In the genomic region with DNA sequence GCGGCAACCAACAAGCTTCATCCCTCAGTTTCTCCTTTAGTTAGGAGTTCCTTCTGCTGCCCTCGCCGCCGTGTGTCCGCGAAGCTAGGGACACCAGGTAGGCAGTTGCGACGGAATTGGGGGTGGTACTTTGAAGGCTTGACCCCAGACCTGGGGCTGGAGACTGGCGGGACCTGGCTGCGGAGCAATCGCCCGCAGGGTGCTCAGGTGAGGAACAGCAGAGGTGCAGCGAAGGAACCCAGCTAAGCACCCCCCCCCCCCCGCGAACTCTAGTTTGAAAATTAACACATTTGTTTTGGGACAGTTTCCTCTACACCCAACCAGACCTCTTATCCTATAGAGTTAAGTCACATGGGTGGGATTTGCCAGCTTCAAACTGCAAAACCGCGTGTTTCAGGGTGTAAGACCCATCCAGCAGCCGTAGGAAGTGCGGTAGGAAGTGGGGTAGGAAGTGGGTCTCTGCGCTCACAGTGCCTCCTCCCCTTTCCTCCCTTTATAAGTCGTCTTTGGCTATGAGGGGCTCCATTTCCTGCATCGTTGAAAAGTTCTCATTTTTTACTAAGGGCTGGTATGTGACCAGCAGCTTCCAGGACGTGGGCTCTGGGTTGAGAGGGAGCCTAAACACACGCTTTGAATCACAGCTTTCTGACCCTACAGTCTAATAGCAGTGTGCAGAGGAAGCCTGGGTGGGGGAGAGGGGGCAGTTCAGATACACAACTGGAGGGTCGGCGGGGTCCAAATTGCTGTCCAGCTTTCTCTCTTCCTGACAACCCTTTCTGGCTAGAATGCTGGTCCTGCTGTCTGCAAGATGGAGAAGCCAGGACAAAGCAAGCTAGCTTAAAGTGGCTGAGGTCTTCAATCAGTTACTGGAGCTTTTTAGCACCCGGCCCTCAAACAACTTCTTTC, we compare ENCODE assay signal across 8 mouse cellular contexts. TPM values are rescaled to one million over a fixed set of nuclear protein-coding genes. Genes with fewer than 3 reads are reported as not detected.
DNase-seq lines count a peak whose midpoint lies in the region; ATAC-seq and TF ChIP-seq lines count a peak whose summit lies in the region.

No protein-coding gene starts in this region.

- 4% methylated on average over 27 of the region's 27 CpGs for WGBS in hindbrain, embryonic 13.5 days
- 4% methylated on average over 27 of the region's 27 CpGs for WGBS in liver, embryonic 14.5 days (ENCODE audit: insufficient replicate concordance)

- TF ChIP-seq POLR2A in cortical plate, adult 2 months (IDR thresholded peaks at IDR 0.05; ENCODE audit: extremely low read depth, insufficient read depth, low read length) = no peak

- peak overlapping the region; percentile 36 for H3K4me3 ChIP-seq in cortical plate, adult 2 months (ENCODE audit: insufficient read depth, low read length)
- peak overlapping the region; percentile 66 for H3K4me3 ChIP-seq in hindbrain, embryonic 13.5 days
- peak overlapping the region; percentile 37 to 47 for H3K4me3 ChIP-seq in liver, embryonic 14.5 days (ENCODE audit: insufficient read depth in 1 of 2, low read depth in 2 of 2, low read length in 2 of 2)

- H3K27ac ChIP-seq in cortical plate, adult 2 months (ENCODE audit: insufficient read depth, low read length) = no peak overlapping the region
- H3K27ac ChIP-seq in hindbrain, embryonic 13.5 days = no peak overlapping the region
- no peak overlapping the region for H3K27ac ChIP-seq in liver, embryonic 14.5 days

- no peak for TF ChIP-seq CTCF in cortical plate, adult 2 months (IDR thresholded peaks at IDR 0.05; ENCODE audit: extremely low read depth, insufficient read depth, low read length)
- no peak for TF ChIP-seq CTCF in liver, embryonic 14.5 days (IDR thresholded peaks at IDR 0.05; ENCODE audit: low read depth)

- ATAC-seq in hindbrain, embryonic 13.5 days (ENCODE audit: low FRiP score) = peak; percentile 71; the same call in 1 of the 2 replicates
- ATAC-seq in liver, embryonic 14.5 days (ENCODE audit: insufficient read depth) = no peak

- H3K4me2 ChIP-seq in hindbrain, embryonic 13.5 days = peak overlapping the region; percentile 97
- H3K4me2 ChIP-seq in liver, embryonic 14.5 days (ENCODE audit: low read depth) = peak overlapping the region; percentile 59

- H3K9ac ChIP-seq in hindbrain, embryonic 13.5 days = peak overlapping the region; percentile 76
- H3K9ac ChIP-seq in liver, embryonic 14.5 days (replicated peaks) = no peak overlapping the region

- no peak for TF ChIP-seq EP300 in liver, embryonic 14.5 days (IDR thresholded peaks at IDR 0.05; ENCODE audit: low read depth)

- peaks cover 62% of the 10 kb centered on the region for H3K27me3 ChIP-seq in hindbrain, embryonic 13.5 days
- peaks cover 27% of the 10 kb centered on the region for H3K27me3 ChIP-seq in liver, embryonic 14.5 days (ENCODE audit: control insufficient read depth, insufficient read depth, low read length)
- no peaks in the 10 kb centered on the region; the same call in 1 of the 2 replicates for H3K27me3 ChIP-seq in splenic B cell, adult 2 months (ENCODE audit: control insufficient read depth, insufficient read depth, low read length, poor library complexity, severe bottlenecking)

- H3K36me3 ChIP-seq in hindbrain, embryonic 13.5 days = no peaks in the 10 kb centered on the region
- no peaks in the 10 kb centered on the region for H3K36me3 ChIP-seq in liver, embryonic 14.5 days (replicated peaks; ENCODE audit: control insufficient read depth, insufficient read depth, low read depth)
- no peaks in the 10 kb centered on the region for H3K36me3 ChIP-seq in splenic B cell, adult 2 months (ENCODE audit: control insufficient read depth, insufficient read depth, low read length, poor library complexity, severe bottlenecking)

- no peaks in the 10 kb centered on the region for H3K9me3 ChIP-seq in hindbrain, embryonic 13.5 days
- no peaks in the 10 kb centered on the region for H3K9me3 ChIP-seq in liver, embryonic 14.5 days (ENCODE audit: control insufficient read depth, low read length)

- peak; percentile 11 for DNase-seq in kidney, adult 18-20 months
- DNase-seq in kidney, adult 8-10 months = no peak
- DNase-seq in liver, embryonic 14.5 days (ENCODE audit: low read depth in 3 of 3, low spot score in 3 of 3) = no peak
- peak; percentile 21 for DNase-seq in splenic B cell, adult 2 months (ENCODE audit: low read depth, low spot score)
- no peak for DNase-seq in frontal cortex, postnatal 10 days (ENCODE audit: low spot score in 2 of 2)
- no peak for DNase-seq in adrenal gland, postnatal 4 days (ENCODE audit: low spot score in 2 of 2)

- H3K4me1 ChIP-seq in cortical plate, adult 2 months (ENCODE audit: control insufficient read depth, insufficient read depth, low read length) = no peaks in the 10 kb centered on the region
- H3K4me1 ChIP-seq in hindbrain, embryonic 13.5 days (replicated peaks) = peaks cover 8% of the 10 kb centered on the region
- no peaks in the 10 kb centered on the region for H3K4me1 ChIP-seq in liver, embryonic 14.5 days (replicated peaks; ENCODE audit: control insufficient read depth in 2 of 2, insufficient read depth in 2 of 2, low read length in 1 of 2)

RNA-seq across cellular contexts. Expression of gene Sytl2, which starts 0.8 kb away (rescaled TPM):
- 119 and 134 TPM in 2 replicates for polyA plus RNA-seq in cortical plate, adult 2 months (2012; rRNA removed)
- polyA plus RNA-seq in hindbrain, embryonic 13.5 days (2015; fragmentation: Nextera tagmentation; extraction: Ambion mirVana) = 4.4 and 4.7 TPM in 2 replicates
- 0.38 and 0.45 TPM in 2 replicates for polyA plus RNA-seq in liver, embryonic 14.5 days (2012; rRNA removed)
- 0.38 and 0.64 TPM in 2 replicates for polyA plus RNA-seq in liver, embryonic 14.5 days (2014; fragmentation: Nextera tagmentation; extraction: Ambion mirVana)
- 10 to 100 TPM in 1 of 2 experiments, 1 to 10 TPM in 1; 9.1 to 17.2 TPM for total RNA-seq in adrenal gland, postnatal 4 days (2021)

RNA-seq across cellular contexts. Expression of gene Ccdc83, which starts 37.3 kb away (rescaled TPM):
- not detected in 2 replicates for polyA plus RNA-seq in cortical plate, adult 2 months (2012; rRNA removed)
- not detected in 2 replicates for polyA plus RNA-seq in hindbrain, embryonic 13.5 days (2015; fragmentation: Nextera tagmentation; extraction: Ambion mirVana)
- polyA plus RNA-seq in liver, embryonic 14.5 days (2012; rRNA removed) = not detected in 2 replicates
- polyA plus RNA-seq in liver, embryonic 14.5 days (2014; fragmentation: Nextera tagmentation; extraction: Ambion mirVana) = not detected in 2 replicates
- total RNA-seq in adrenal gland, postnatal 4 days (2021) = not detected

Comparison
In these comparisons a context has a peak if more than half of its experiments do, and no peak if none do; other contexts are left out.
1. DNase-seq: peak in kidney, adult 18-20 months (single experiment) and splenic B cell, adult 2 months (single experiment); none in kidney, adult 8-10 months (0 of 2), liver, embryonic 14.5 days (0 of 3), frontal cortex, postnatal 10 days (0 of 2) and adrenal gland, postnatal 4 days (0 of 2).
2. RNA of gene Sytl2, which starts 0.8 kb away (polyA plus RNA-seq): 119 to 134 TPM in cortical plate, adult 2 months; 4.4 to 4.7 TPM in hindbrain, embryonic 13.5 days and 0.38 to 0.64 TPM in liver, embryonic 14.5 days; every median in the first group is over 10 times any median in the second.
3. Peak in every context shown above with its lines, with median percentiles within 50 percentile points of each other: H3K4me3 ChIP-seq.